Mouse (Mus musculus) inflammation-experienced regulatory T-cells (primary cell): ENCODE data around the gene Tor1aip1. TPM values are rescaled to one million over a fixed set of nuclear protein-coding genes. Genes with fewer than 3 reads are reported as not detected.

ENCODE experiments used
- polyA plus RNA-seq, 2 experiments: library from polyadenylated mRNA; unstranded; fragments of 100-300 nt; shearing (Covaris generic); gene quantifications; one replicate each; pipeline ENCODE4 v1.2.1; 2017

Gene Tor1aip1
- polyA plus RNA-seq: 10 to 100 TPM; 65.4 to 88.1 TPM

GRCm38 (mm10) chr1:156035930-156036737 lies at the start of gene Tor1aip1:
Gene Tor1aip1 (minus strand): TSS chr1:156036480.

GRCm38 (mm10) chr1:156035269-156035929 lies 881 bp downstream of the Tor1aip1 start, which contains the start of gene Tor1aip2:
Gene Tor1aip2 (plus strand): TSS chr1:156035403.

GRCm38 (mm10) chr1:155973068-155973718 lies 63.1 kb downstream of the Tor1aip1 start, which contains the start of gene Cep350:
Gene Cep350 (minus strand): TSS chr1:155973255.

Other genes with a start within 250 kb of the Tor1aip1 start
- gene Qsox1, start 223.6 kb downstream of the Tor1aip1 start, polyA plus RNA-seq: 10 to 100 TPM; 46.6 to 54.6 TPM
- gene Cep350, start 63.2 kb downstream of the Tor1aip1 start, polyA plus RNA-seq: 10 to 100 TPM; 40.4 to 51.7 TPM
- 10 to 100 TPM; 37.0 to 52.1 TPM for gene Tor1aip2, start 1.1 kb downstream of the Tor1aip1 start, polyA plus RNA-seq
- gene Fam163a, start 168.5 kb upstream of the Tor1aip1 start, polyA plus RNA-seq: under 1 TPM; 0.06 to 0.73 TPM